Mouse (Mus musculus): Measurements from ENCODE around the gene Pla2g15. TPM values are rescaled to one million over a fixed set of nuclear protein-coding genes. Genes with fewer than 3 reads are reported as not detected.

The Pla2g15 gene
- polyA plus RNA-seq, 1 experiment from 2014 or later = 9.8 TPM

GRCm38 (mm10) chr8:106136156-106137130, 13.8 kb upstream of the Pla2g15 start, which contains the start of gene Esrp2:
Esrp2 (minus strand) TSS chr8:106136974.
- Histone ChIP-seq H3K9me3 (replicated peaks) (no peaks in the 10 kb centered on the region), H3K4me1 (peaks cover 54% of the 10 kb centered on the region), H3K27ac (peak within 1 kb of the TSS; percentile 50), H3K4me2 (peak within 1 kb of the TSS; percentile 66), H3K36me3 (peaks cover 20% of the 10 kb centered on the region), H3K9ac (peak within 1 kb of the TSS; percentile 59), H3K4me3 (peak within 1 kb of the TSS; percentile 54), H3K27me3 (replicated peaks) (peaks cover 78% of the 10 kb centered on the region)
- 1% methylated on average over 86 of the region's 86 CpGs for WGBS (ENCODE audit: insufficient replicate concordance)
- peak; percentile 63 for ATAC-seq

DNA sequence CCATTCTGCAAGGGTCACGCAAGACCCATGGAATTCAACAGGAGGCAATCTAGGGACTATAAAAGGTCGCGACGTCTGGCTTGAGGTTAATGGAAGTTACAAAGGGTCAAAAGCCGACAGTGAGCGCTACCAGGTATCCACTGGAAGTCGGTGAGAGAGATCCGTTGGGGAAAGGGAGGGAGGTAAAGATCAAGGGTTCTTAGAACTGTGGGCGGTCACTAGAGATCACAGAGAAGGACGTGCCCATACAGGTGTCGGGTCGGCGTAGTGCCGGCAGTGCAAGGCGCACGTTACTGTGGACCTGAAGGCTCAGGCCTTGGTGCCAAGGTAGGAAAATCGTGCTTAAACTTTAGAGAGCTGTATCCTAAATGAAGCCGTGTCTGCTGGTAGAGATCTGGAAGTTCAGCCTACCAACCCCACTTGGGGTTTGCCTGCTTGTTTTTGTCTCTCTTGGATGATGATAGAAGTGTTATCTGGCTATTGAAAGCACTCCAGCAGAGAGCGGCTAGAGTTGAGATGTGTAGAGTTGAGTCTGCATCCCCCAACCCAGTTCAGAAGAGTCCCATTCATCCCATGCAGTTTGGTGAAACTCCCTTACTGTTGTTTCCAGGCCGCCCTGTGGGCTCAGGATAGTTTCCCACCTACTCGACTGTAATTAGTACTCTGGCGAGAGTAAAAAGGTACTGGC, 12.8 kb upstream of the Pla2g15 start:
- Histone ChIP-seq H3K4me2 (peak overlapping the region; percentile 66), H3K27me3 (replicated peaks) (peaks cover 78% of the 10 kb centered on the region), H3K9me3 (replicated peaks) (no peaks in the 10 kb centered on the region), H3K9ac (peak overlapping the region; percentile 53), H3K4me1 (peaks cover 44% of the 10 kb centered on the region), H3K4me3 (peak overlapping the region; percentile 54), H3K27ac (peak overlapping the region; percentile 2; the same call in 1 of the 2 replicates), H3K36me3 (peaks cover 10% of the 10 kb centered on the region)
- 8% methylated on average over 22 of the region's 22 CpGs for WGBS (ENCODE audit: insufficient replicate concordance)
- no peak for ATAC-seq

DNA sequence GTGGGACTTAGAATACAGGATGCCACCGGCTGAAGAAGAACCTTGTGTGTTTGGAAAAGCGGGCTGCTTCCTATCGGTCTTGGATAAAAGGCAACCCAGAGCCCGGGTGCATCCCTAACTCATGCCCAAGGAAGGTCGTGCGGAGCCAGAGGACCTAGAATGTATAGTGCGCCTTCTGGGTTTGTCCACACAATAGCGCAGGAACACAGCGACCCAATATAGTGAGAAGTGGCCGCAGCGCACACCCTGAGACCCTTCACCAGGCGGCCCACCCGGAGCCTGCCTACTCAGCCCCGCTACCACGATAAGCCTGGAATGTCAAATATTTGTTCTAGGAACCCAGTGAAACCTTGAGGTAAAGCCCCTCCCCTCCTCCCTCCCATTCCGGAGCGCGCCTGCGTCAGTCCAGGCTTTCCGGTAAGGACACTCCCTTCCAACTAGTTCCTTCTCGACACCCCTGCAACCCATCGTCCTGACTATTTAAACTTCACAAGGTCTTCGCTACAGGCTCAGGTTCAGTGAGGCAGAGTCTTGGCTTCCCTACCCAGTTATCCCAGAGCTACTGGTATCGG, 12.2 kb upstream of the Pla2g15 start:
- ATAC-seq = no peak; the same call in 1 of the 2 replicates
- no peaks in the 10 kb centered on the region for H3K9me3 ChIP-seq (replicated peaks)
- peaks cover 4% of the 10 kb centered on the region for H3K36me3 ChIP-seq
- no peak overlapping the region for H3K27ac ChIP-seq
- H3K27me3 ChIP-seq (replicated peaks) = peaks cover 75% of the 10 kb centered on the region
- peak overlapping the region; percentile 66 for H3K4me2 ChIP-seq
- peak overlapping the region; percentile 54 for H3K4me3 ChIP-seq
- H3K4me1 ChIP-seq = peaks cover 43% of the 10 kb centered on the region
- WGBS (ENCODE audit: insufficient replicate concordance) = under 1% methylated on average over 24 of the region's 24 CpGs
- H3K9ac ChIP-seq = peak overlapping the region; percentile 53; the same call in 1 of the 2 replicates

GRCm38 (mm10) chr8:106138616-106139015, 11.6 kb upstream of the Pla2g15 start:
- Histone ChIP-seq H3K27ac (no peak overlapping the region), H3K9ac (peak overlapping the region; percentile 53; the same call in 1 of the 2 replicates), H3K27me3 (replicated peaks) (peaks cover 69% of the 10 kb centered on the region), H3K4me3 (peak overlapping the region; percentile 54), H3K4me1 (peaks cover 43% of the 10 kb centered on the region), H3K9me3 (replicated peaks) (no peaks in the 10 kb centered on the region), H3K4me2 (peak overlapping the region; percentile 66), H3K36me3 (no peaks in the 10 kb centered on the region)
- no peak for ATAC-seq
- WGBS (ENCODE audit: insufficient replicate concordance) = 18% methylated on average over 7 of the region's 7 CpGs

GRCm38 (mm10) chr8:106140191-106140590, 10.0 kb upstream of the Pla2g15 start:
- H3K27me3 ChIP-seq (replicated peaks) = peaks cover 57% of the 10 kb centered on the region
- no peak overlapping the region for H3K4me2 ChIP-seq
- no peak overlapping the region for H3K9ac ChIP-seq
- ATAC-seq = no peak
- no peak overlapping the region for H3K4me3 ChIP-seq
- WGBS (ENCODE audit: insufficient replicate concordance) = 56% methylated on average over 5 of the region's 5 CpGs
- peaks cover 36% of the 10 kb centered on the region for H3K4me1 ChIP-seq
- no peaks in the 10 kb centered on the region for H3K36me3 ChIP-seq
- no peaks in the 10 kb centered on the region for H3K9me3 ChIP-seq (replicated peaks)
- H3K27ac ChIP-seq = no peak overlapping the region

GRCm38 (mm10) chr8:106140769-106141168, 9.4 kb upstream of the Pla2g15 start:
- no peak for ATAC-seq
- Histone ChIP-seq H3K4me2 (no peak overlapping the region), H3K36me3 (no peaks in the 10 kb centered on the region), H3K9ac (no peak overlapping the region), H3K27ac (no peak overlapping the region), H3K27me3 (replicated peaks) (peaks cover 51% of the 10 kb centered on the region), H3K4me1 (peaks cover 34% of the 10 kb centered on the region), H3K9me3 (replicated peaks) (no peaks in the 10 kb centered on the region), H3K4me3 (no peak overlapping the region)
- WGBS (ENCODE audit: insufficient replicate concordance) = 16% methylated on average over 13 of the region's 13 CpGs

- H3K27me3 ChIP-seq (replicated peaks) = 0 out of 2 replicates have a peak, but pooled peaks cover 6% of the 10 kb centered on the region
- H3K27ac ChIP-seq = no peak overlapping the region
- WGBS (ENCODE audit: insufficient replicate concordance) = 82% methylated on average over 2 of the region's 2 CpGs
- ATAC-seq = no peak
- H3K4me1 ChIP-seq = peaks cover 19% of the 10 kb centered on the region
- H3K36me3 ChIP-seq = no peaks in the 10 kb centered on the region
- H3K4me3 ChIP-seq = no peak overlapping the region
- no peaks in the 10 kb centered on the region for H3K9me3 ChIP-seq (replicated peaks)
- no peak overlapping the region for H3K9ac ChIP-seq
- H3K4me2 ChIP-seq = no peak overlapping the region
Measured at GRCm38 (mm10) chr8:106145331-106145730, 4.9 kb upstream of the Pla2g15 start.

- H3K4me3 ChIP-seq = no peak overlapping the region
- no peak overlapping the region for H3K4me2 ChIP-seq
- no peak overlapping the region for H3K9ac ChIP-seq
- no peaks in the 10 kb centered on the region for H3K9me3 ChIP-seq (replicated peaks)
- ATAC-seq = no peak
- no peaks in the 10 kb centered on the region for H3K36me3 ChIP-seq
- no peak overlapping the region for H3K27ac ChIP-seq
- H3K27me3 ChIP-seq (replicated peaks) = 0 out of 2 replicates have a peak, but pooled peaks cover 4% of the 10 kb centered on the region
- H3K4me1 ChIP-seq = peaks cover 24% of the 10 kb centered on the region
- 60% methylated on average over 4 of the region's 4 CpGs for WGBS (ENCODE audit: insufficient replicate concordance)
Measured at GRCm38 (mm10) chr8:106146014-106146413, 4.2 kb upstream of the Pla2g15 start.

DNA sequence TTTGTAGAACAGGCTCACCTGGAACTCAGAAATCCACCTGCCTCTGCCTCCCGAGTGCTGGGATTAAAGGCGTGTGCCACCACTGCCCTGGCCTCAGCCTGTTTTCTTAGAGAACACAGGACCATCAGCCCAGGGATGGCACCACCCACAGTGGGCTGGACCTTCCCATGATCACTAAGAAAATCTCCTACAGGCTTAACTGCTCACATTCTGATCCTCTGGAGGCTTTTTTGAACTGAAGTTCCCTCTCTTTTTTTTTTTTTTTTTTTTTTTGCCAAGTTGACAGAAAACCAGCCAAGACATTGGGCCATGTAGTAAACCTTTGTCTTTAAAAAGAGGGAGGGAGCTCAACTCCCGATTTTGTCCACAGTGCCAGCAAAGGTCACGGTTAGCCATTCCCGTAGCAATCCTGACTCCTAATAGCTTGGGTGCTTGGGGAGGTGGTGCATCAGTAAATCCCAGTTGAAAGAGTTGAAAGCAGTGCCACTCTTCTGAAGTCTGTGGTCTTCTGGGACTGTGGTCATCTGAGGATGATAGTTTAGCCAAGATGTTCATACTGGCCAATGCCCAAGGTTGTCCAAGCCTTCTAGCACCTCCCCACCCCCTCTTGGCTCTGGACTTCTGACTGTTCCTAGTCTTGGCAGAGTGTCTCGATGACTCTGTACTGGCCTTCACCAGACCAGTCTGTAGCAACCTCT, 2.2 kb upstream of the Pla2g15 start:
- no peak for ATAC-seq
- Histone ChIP-seq H3K9me3 (replicated peaks) (no peaks in the 10 kb centered on the region), H3K4me3 (no peak overlapping the region), H3K36me3 (no peaks in the 10 kb centered on the region), H3K4me2 (no peak overlapping the region), H3K27me3 (replicated peaks) (0 out of 2 replicates have a peak, but pooled peaks cover 4% of the 10 kb centered on the region), H3K27ac (no peak overlapping the region), H3K9ac (no peak overlapping the region), H3K4me1 (peaks cover 41% of the 10 kb centered on the region)
- 70% methylated on average over 6 of the region's 6 CpGs for WGBS (ENCODE audit: insufficient replicate concordance)

DNA sequence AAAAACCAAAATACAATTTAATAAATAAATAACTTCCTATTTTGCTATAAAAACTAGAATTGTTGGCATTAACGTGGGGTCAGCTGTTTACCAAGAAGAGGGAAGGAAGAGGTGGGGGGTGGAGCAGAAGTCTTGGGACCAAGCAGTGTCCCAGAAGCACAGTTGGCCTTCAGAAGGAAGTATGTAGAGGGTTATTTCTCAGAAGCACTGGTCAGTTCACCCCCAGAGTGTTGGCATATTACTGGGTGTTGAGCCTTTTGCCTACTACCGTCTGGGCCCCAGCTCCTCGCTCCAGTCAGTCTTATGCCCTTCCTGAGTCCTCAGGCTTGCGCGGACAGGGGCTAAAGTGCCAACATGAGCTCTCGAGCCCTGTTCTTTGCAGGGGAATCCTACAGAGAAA, 1.2 kb upstream of the Pla2g15 start:
- no peak for ATAC-seq
- H3K4me1 ChIP-seq = peaks cover 51% of the 10 kb centered on the region

DNA sequence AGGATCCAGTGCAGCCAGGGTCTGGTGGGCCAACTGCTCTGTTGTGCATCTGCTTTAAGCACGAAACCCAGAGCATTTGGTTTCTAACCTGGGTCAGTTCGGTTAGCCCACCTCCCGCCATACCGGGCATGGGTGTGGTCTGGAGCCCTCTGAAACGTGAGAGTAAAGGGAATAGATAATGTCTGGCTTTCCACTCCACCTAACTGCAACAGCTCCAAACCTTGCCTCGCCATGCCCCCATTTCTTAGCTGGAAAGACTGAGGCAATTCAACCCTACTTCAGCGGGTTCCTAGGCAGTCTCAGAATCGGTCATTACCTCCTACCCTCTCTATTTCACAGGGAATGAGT, 428 bp downstream of the Pla2g15 start:
- H3K27me3 ChIP-seq (replicated peaks) = no peaks in the 10 kb centered on the region
- WGBS (ENCODE audit: insufficient replicate concordance) = 13% methylated on average over 8 of the region's 8 CpGs
- peak overlapping the region; percentile 80 for H3K9ac ChIP-seq
- H3K9me3 ChIP-seq (replicated peaks) = no peaks in the 10 kb centered on the region
- H3K27ac ChIP-seq = peak overlapping the region; percentile 64
- peak overlapping the region; percentile 77 for H3K4me3 ChIP-seq
- H3K36me3 ChIP-seq = peaks cover 17% of the 10 kb centered on the region
- H3K4me2 ChIP-seq = peak overlapping the region; percentile 93
- peaks cover 52% of the 10 kb centered on the region for H3K4me1 ChIP-seq
- ATAC-seq = peak; percentile 54

More for the DNA sequence above, 1.2 kb upstream of the Pla2g15 start:
- Histone ChIP-seq H3K9me3 (replicated peaks) (no peaks in the 10 kb centered on the region), H3K36me3 (peaks cover 3% of the 10 kb centered on the region; the same call in 1 of the 2 replicates), H3K4me2 (0 out of 2 replicates have a peak overlapping the region, but pooled peaks have one; percentile 10), H3K9ac (no peak overlapping the region), H3K27me3 (replicated peaks) (0 out of 2 replicates have a peak, but pooled peaks cover 4% of the 10 kb centered on the region), H3K27ac (peak overlapping the region; percentile 8; the same call in 1 of the 2 replicates), H3K4me3 (no peak overlapping the region)
- WGBS (ENCODE audit: insufficient replicate concordance) = 77% methylated on average over 6 of the region's 6 CpGs
